Mouse (Mus musculus) myocyte (in vitro differentiated cells): ENCODE data around the gene Pla2g4b.
A peak's percentile ranks its signal among the peaks of the same experiment; 100 is the strongest.

Experiments
- CEBPB ChIP-seq: IDR thresholded peaks from 2 replicates; pipeline ENCODE4 v1.6.1; 2011; ENCODE audit warnings: mild to moderate bottlenecking, moderate library complexity; ENCODE audit not compliant: poor library complexity, insufficient read depth, severe bottlenecking
- E2F4 ChIP-seq: IDR thresholded peaks from one replicate; pipeline ENCODE4 v1.6.1; 2011; ENCODE audit warnings: mild to moderate bottlenecking, control low read depth, moderate library complexity; ENCODE audit not compliant: insufficient read depth
- MAX ChIP-seq: IDR thresholded peaks from one replicate; pipeline ENCODE4 v1.6.1; 2011; ENCODE audit warnings: low read depth, mild to moderate bottlenecking, control low read depth
- MYOD1 ChIP-seq, 3 experiments: IDR thresholded peaks; one replicate each; pipeline ENCODE4 v1.6.1; 2011; ENCODE audit warnings: control low read depth in 2 of 3, low read depth in 2 of 3, mild to moderate bottlenecking in 2 of 3, moderate library complexity in 1 of 3; ENCODE audit not compliant: insufficient read length in 2 of 3, control insufficient read depth in 1 of 3
- POLR2A ChIP-seq: IDR thresholded peaks from one replicate; pipeline ENCODE4 v1.6.1; 2011; ENCODE audit warnings: low read depth, mild to moderate bottlenecking, control low read depth, moderate library complexity; ENCODE audit not compliant: insufficient read length
- POLR2AphosphoS2 ChIP-seq: IDR thresholded peaks from one replicate; pipeline ENCODE4 v1.6.1; 2011; ENCODE audit warnings: low read depth, control low read depth; ENCODE audit not compliant: insufficient read length
- TCF12 ChIP-seq: IDR thresholded peaks from one replicate; pipeline ENCODE4 v1.6.1; 2011; ENCODE audit warnings: mild to moderate bottlenecking, control low read depth; ENCODE audit not compliant: poor library complexity, insufficient read depth, severe bottlenecking
- USF1 ChIP-seq: IDR thresholded peaks from one replicate; pipeline ENCODE4 v1.6.1; 2011; ENCODE audit warnings: low read depth, mild to moderate bottlenecking, control low read depth, moderate library complexity

DNA sequence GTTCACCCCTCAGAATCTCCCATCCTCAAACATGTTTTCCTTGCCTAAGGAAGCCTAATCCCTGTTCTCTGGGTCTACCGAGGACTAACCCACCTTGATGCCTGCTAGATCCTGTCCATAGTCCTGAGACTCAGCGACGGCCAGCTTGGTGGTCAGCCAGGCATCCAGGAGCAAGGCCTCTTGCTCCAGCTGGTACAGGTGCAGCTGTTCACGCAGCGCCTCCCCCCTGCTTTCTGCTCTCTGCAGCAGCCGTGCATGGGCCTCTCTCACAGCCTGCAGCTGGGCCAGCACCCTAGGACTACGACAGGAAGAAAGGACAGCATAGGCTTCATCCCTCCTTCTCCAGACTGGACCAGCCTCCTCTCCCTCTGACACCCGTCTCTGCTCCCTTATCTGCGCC, 15.0 kb downstream of the Pla2g4b start:
- TF ChIP-seq USF1, result no peak
- no peak for TF ChIP-seq CEBPB
- no peak for TF ChIP-seq POLR2A
- TF ChIP-seq E2F4, result no peak
- TF ChIP-seq TCF12, result no peak
- TF ChIP-seq MYOD1 (IDR thresholded peaks at IDR 0.05; ENCODE audit: control insufficient read depth in 1 of 3, insufficient read length in 2 of 3, low read depth in 2 of 3), result peak in 1 of 3 experiments; percentile 63
- TF ChIP-seq POLR2AphosphoS2, result no peak
- no peak for TF ChIP-seq MAX
